Mouse (Mus musculus) cerebellum, adult 2 months (tissue): ENCODE measurements around the gene Atrnl1. TPM values are rescaled to one million over a fixed set of nuclear protein-coding genes. Genes with fewer than 3 reads are reported as not detected.

ENCODE experiments used
- DNase-seq, 2 experiments: peaks; one replicate each; pipeline ENCODE4 v3.0.0; 2021
- H3K27ac ChIP-seq: fragments of 200-500 bp; 2 replicates; pipeline ENCODE4 v1.5.1; 2012; ENCODE audit warnings: low read length, control low read depth, inconsistent platforms; ENCODE audit not compliant: insufficient read depth
- H3K27me3 ChIP-seq: fragments of 200-500 bp; 2 replicates; pipeline ENCODE4 v1.6.1; 2012; ENCODE audit warnings: inconsistent platforms, mild to moderate bottlenecking, low read length, moderate library complexity; ENCODE audit not compliant: control insufficient read depth, insufficient read depth
- H3K4me1 ChIP-seq: fragments of 200-500 bp; 2 replicates; pipeline ENCODE4 v1.6.1; 2011; ENCODE audit warnings: low read length; ENCODE audit not compliant: control insufficient read depth, insufficient read depth
- H3K4me3 ChIP-seq: fragments of 200-500 bp; replicated peaks from 2 replicates; pipeline ENCODE3; 2011; ENCODE audit warnings: mild to moderate bottlenecking, low read depth, low read length, control low read depth; ENCODE audit not compliant: insufficient read depth
- CTCF ChIP-seq: fragments of 200-500 bp; IDR thresholded peaks from 2 replicates; pipeline ENCODE4 v1.5.1; 2011; ENCODE audit warnings: low read depth, mild to moderate bottlenecking, control low read depth, low read length, moderate library complexity, borderline replicate concordance; ENCODE audit not compliant: insufficient read depth
- POLR2A ChIP-seq: fragments of 200-500 bp; IDR thresholded peaks from 2 replicates; pipeline ENCODE4 v1.6.1; 2011; ENCODE audit warnings: low read length, control low read depth, borderline replicate concordance; ENCODE audit not compliant: insufficient read depth
- WGBS: fragments of 180-500 bp; shearing (Covaris S2); methylation state at CpG from one replicate; pipeline ENCODE4 v1.1.7; 2018; 5-methylcytosine and 5-hydroxymethylcytosine counted together
- polyA plus RNA-seq: library from polyadenylated mRNA; depleted of rRNA; stranded (reverse); fragments of >200 nt; gene quantifications from 2 replicates; pipeline ENCODE4 v1.2.3, GENCODE M21; 2012

Gene Atrnl1
- polyA plus RNA-seq, 1 experiment: 21.5 TPM

DNA sequence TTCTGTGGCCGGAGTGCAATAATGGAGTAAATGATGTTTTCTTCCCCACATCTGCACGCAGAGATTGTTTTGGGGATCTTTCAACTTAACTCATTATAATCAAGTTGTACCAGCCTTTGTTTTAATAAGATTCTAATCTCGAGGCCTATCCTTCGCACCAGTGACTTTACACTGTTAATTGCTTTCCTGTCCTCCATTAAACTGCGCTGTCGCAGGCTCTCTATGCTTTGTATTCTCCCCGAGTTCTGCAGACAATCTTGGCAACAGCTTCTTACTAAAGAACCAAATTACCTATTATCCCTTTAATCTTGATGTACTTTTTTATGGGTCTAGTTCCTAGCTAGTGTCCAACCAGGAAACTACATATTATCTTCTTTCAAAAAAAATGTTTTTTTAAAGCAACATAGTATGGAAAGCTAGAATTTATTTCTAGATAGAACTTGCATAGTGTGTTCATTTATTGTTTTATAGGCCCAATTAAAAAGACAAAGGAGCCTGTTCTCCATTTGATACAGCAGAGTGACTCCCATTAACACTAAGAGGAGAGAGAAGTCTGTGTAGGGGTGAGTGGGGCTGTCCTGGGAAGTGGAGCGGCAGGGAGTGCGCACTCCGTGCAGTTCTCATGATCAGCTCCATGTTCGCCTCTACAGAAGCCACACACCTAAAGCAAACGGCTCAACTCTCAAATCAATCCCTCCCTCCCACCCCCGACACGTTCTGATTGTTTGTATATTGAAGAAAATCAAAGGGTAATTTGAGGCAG, 484.1 kb downstream of the Atrnl1 start:
- 82% methylated on average over 14 of the region's 14 CpGs for WGBS
- H3K27ac ChIP-seq: no peak overlapping the region
- DNase-seq: no peak
- no peaks in the 10 kb centered on the region for H3K4me1 ChIP-seq
- TF ChIP-seq POLR2A (no peak), CTCF (no peak)
- H3K27me3 ChIP-seq: no peaks in the 10 kb centered on the region
- H3K4me3 ChIP-seq: no peak overlapping the region

DNA sequence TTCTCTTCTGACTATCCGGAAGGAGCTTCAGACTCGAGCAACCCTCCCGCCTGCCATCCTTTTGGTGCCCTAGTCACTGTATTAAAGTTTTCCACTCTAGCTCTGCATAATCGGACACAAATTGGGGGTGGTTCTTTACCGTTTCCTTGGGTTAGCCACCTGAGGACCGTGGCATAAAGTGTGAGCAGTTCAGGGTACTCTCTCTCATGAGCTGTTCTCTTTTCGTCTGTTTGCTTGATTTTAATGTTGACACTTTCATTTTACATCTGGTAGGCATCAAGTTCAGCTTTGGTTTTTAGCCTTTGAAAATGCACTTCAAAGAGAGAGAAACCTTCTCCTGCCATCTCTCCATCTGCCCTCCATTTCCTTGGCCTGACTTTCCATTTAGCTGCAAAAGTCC, 484.9 kb downstream of the Atrnl1 start:
- Histone ChIP-seq H3K4me1 (no peaks in the 10 kb centered on the region), H3K27ac (no peak overlapping the region), H3K4me3 (no peak overlapping the region), H3K27me3 (no peaks in the 10 kb centered on the region)
- TF ChIP-seq POLR2A (no peak), CTCF (no peak)
- 90% methylated on average over 7 of the region's 7 CpGs for WGBS
- no peak for DNase-seq

- no peaks in the 10 kb centered on the region for H3K4me1 ChIP-seq
- DNase-seq: no peak
- H3K4me3 ChIP-seq: no peak overlapping the region
- no peak for TF ChIP-seq CTCF
- TF ChIP-seq POLR2A: no peak
- no peak overlapping the region for H3K27ac ChIP-seq
- WGBS: 86% methylated on average over 2 of the region's 2 CpGs
- H3K27me3 ChIP-seq: no peaks in the 10 kb centered on the region
Observed at GRCm38 (mm10) chr19:58097195-58097594, 486.4 kb downstream of the Atrnl1 start.

GRCm38 (mm10) chr19:58099539-58099938, 488.7 kb downstream of the Atrnl1 start:
- no peak for DNase-seq
- Histone ChIP-seq H3K4me3 (no peak overlapping the region), H3K27me3 (no peaks in the 10 kb centered on the region), H3K27ac (no peak overlapping the region), H3K4me1 (no peaks in the 10 kb centered on the region)
- TF ChIP-seq POLR2A (no peak), CTCF (no peak)
- 96% methylated on average over 5 of the region's 5 CpGs for WGBS

DNA sequence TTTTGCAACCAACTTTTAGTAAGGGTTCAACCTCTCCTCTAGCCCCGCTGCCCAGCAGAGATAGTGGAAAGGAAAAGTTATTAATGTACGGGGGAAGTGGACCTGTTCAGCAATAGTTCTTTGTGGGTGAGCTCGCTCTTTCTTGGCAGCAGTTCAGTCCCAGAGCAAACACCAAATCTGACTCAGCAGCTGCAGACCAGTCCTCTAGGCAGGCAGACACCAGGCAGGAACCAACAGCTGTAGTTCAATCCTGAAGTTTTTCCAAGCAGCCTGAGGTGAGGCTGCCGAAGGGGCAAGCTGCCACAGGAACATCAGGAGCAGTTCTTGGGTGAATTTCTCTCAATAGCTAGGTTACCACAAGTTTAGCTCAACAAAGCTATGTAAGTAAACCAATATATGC, 489.5 kb downstream of the Atrnl1 start:
- TF ChIP-seq CTCF (no peak), POLR2A (no peak)
- no peak overlapping the region for H3K27ac ChIP-seq
- 50% methylated on average over 4 of the region's 4 CpGs for WGBS
- no peak for DNase-seq
- H3K4me3 ChIP-seq: no peak overlapping the region
- no peaks in the 10 kb centered on the region for H3K4me1 ChIP-seq
- H3K27me3 ChIP-seq: no peaks in the 10 kb centered on the region

DNA sequence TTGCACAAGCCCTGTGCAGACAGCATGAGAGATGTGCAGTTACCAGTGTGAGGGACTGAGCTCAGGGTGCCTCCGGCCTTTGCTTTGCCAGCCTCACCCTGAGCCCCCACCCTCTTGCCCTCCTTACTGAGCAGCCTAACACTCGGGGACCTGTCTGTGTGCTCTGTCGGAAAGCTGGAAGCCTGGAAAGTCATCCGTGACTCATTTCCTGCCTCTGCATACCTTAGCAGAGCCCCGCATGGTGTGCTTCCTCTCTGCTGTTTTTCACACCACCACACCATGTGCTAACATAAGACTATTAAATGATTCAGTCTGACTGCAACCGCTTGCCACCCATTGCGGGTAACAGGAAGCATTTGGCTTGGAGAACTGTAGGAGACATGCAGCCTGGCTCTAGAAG, 493.7 kb downstream of the Atrnl1 start:
- Histone ChIP-seq H3K27me3 (no peaks in the 10 kb centered on the region), H3K27ac (no peak overlapping the region), H3K4me3 (no peak overlapping the region), H3K4me1 (no peaks in the 10 kb centered on the region)
- 41% methylated on average over 7 of the region's 7 CpGs for WGBS
- no peak for TF ChIP-seq CTCF
- TF ChIP-seq POLR2A: no peak
- DNase-seq: no peak

DNA sequence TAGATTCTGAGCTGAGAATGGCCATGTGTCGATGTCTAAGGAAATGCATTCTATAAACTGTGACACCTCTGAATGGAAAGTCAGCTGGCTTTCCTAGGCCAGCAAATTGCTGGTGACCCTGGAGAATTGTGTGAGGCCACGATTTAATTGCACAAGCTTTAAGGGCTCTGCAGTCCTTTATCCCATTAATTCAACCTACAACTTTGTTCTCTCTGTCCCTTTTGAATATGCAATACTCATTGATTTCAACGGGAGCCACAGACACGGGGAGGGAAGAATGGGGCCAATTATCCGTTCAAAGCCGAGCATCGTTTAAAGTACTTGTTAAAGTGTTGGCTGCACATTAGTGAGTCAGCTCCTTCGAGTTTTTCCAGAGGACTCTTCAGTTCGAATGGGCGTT, 496.8 kb downstream of the Atrnl1 start:
- Histone ChIP-seq H3K4me3 (no peak overlapping the region), H3K27ac (no peak overlapping the region), H3K27me3 (no peaks in the 10 kb centered on the region), H3K4me1 (no peaks in the 10 kb centered on the region)
- WGBS: 70% methylated on average over 10 of the region's 10 CpGs
- no peak for DNase-seq
- TF ChIP-seq CTCF (no peak), POLR2A (no peak)

DNA sequence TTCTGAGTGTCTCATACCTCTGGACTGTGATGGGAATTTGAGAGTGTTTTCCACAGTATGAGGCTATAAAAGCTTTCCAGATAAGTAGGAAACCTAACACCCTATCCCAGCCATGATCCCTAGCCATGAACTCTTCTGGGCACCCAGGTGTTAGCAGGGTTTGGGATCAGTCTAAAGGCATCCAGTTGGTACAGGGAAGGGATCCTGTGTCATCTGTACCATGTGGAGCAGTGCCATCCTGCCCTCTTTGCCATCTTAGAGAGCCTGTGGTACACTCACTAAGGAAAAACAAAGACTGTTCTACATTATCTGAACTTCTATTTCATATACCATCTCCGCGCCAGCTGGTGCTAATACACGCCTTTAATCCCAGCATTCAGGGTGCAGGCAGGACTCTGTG, 499.7 kb downstream of the Atrnl1 start:
- Histone ChIP-seq H3K27me3 (no peaks in the 10 kb centered on the region), H3K4me1 (no peaks in the 10 kb centered on the region), H3K27ac (no peak overlapping the region), H3K4me3 (no peak overlapping the region)
- DNase-seq: no peak
- 98% methylated on average over 3 of the region's 3 CpGs for WGBS
- TF ChIP-seq CTCF (no peak), POLR2A (no peak)
